Mouse (Mus musculus) spleen, adult 2 months (tissue): ENCODE measurements around the gene Sdk1. TPM values are rescaled to one million over a fixed set of nuclear protein-coding genes. Genes with fewer than 3 reads are reported as not detected.

Experiments
- DNase-seq, 2 experiments: peaks; one replicate each; pipeline versions ENCODE4 v3.0.0 to v3.0.0-alpha.2; 2012 to 2021; ENCODE audit warnings: low spot score in 2 of 2, low read depth in 1 of 2
- H3K27ac ChIP-seq: fragments of 200-500 bp; 2 replicates; pipeline ENCODE4 v1.5.1; 2012; ENCODE audit warnings: low read length, inconsistent platforms; ENCODE audit not compliant: insufficient read depth
- H3K27me3 ChIP-seq: fragments of 200-500 bp; 2 replicates; pipeline ENCODE4 v1.6.1; 2012; ENCODE audit warnings: mild to moderate bottlenecking, moderate library complexity, low read length, inconsistent platforms; ENCODE audit not compliant: control insufficient read depth, insufficient read depth
- H3K36me3 ChIP-seq: fragments of 200-500 bp; 2 replicates; pipeline ENCODE4 v1.6.1; 2012; ENCODE audit warnings: mild to moderate bottlenecking, low read length, inconsistent platforms; ENCODE audit not compliant: control insufficient read depth, insufficient read depth
- H3K4me1 ChIP-seq: fragments of 200-500 bp; 2 replicates; pipeline ENCODE4 v1.6.1; 2011; ENCODE audit warnings: inconsistent platforms; ENCODE audit not compliant: control insufficient read depth, insufficient read depth, insufficient read length
- H3K4me3 ChIP-seq: fragments of 200-500 bp; 2 replicates; pipeline ENCODE4 v1.5.1; 2011; ENCODE audit warnings: mild to moderate bottlenecking, inconsistent platforms; ENCODE audit not compliant: insufficient read depth, insufficient read length; ENCODE audit errors: extremely low read depth
- CTCF ChIP-seq: fragments of 200-500 bp; IDR thresholded peaks from 2 replicates; pipeline ENCODE4 v1.5.1; 2011; ENCODE audit warnings: mild to moderate bottlenecking, inconsistent platforms; ENCODE audit not compliant: insufficient read depth, insufficient read length, insufficient replicate concordance; ENCODE audit errors: extremely low read depth
- POLR2A ChIP-seq: fragments of 200-500 bp; IDR thresholded peaks from 2 replicates; pipeline ENCODE4 v1.6.1; 2011; ENCODE audit warnings: low read depth, low read length, inconsistent platforms
- WGBS: fragments of 180-500 bp; shearing (Covaris S2); methylation state at CpG from one replicate; pipeline ENCODE4 v1.1.7; 2018; 5-methylcytosine and 5-hydroxymethylcytosine counted together
- polyA plus RNA-seq: library from polyadenylated mRNA; depleted of rRNA; stranded (reverse); fragments of >200 nt; gene quantifications from 2 replicates; pipeline ENCODE4 v1.2.3, GENCODE M21; 2012

The Sdk1 gene
- polyA plus RNA-seq, 1 experiment: 0.62 TPM

- H3K4me3 ChIP-seq: no peak overlapping the region
- no peak for TF ChIP-seq CTCF
- 59% methylated on average over 2 of the region's 2 CpGs for WGBS
Observed at GRCm38 (mm10) chr5:141897481-141897880, 656.2 kb downstream of the Sdk1 start.

GRCm38 (mm10) chr5:141899751-141900150, 658.5 kb downstream of the Sdk1 start:
- DNase-seq: no peak
- H3K27me3 ChIP-seq: no peaks in the 10 kb centered on the region
- TF ChIP-seq CTCF (no peak), POLR2A (no peak)
- WGBS: 78% methylated on average over 7 of the region's 7 CpGs
- H3K36me3 ChIP-seq: no peaks in the 10 kb centered on the region
- H3K27ac ChIP-seq: no peak overlapping the region
- H3K4me1 ChIP-seq: no peaks in the 10 kb centered on the region
- no peak overlapping the region for H3K4me3 ChIP-seq

More at GRCm38 (mm10) chr5:141897481-141897880, 656.2 kb downstream of the Sdk1 start:
- no peaks in the 10 kb centered on the region for H3K4me1 ChIP-seq
- no peak overlapping the region for H3K27ac ChIP-seq
- H3K27me3 ChIP-seq: no peaks in the 10 kb centered on the region
- no peaks in the 10 kb centered on the region for H3K36me3 ChIP-seq
- DNase-seq: no peak

- no peaks in the 10 kb centered on the region for H3K27me3 ChIP-seq
- no peak overlapping the region for H3K27ac ChIP-seq
- WGBS: 62% methylated on average over 16 of the region's 16 CpGs
- no peaks in the 10 kb centered on the region for H3K36me3 ChIP-seq
- DNase-seq: no peak
- H3K4me1 ChIP-seq: no peaks in the 10 kb centered on the region
- no peak overlapping the region for H3K4me3 ChIP-seq
- TF ChIP-seq CTCF (no peak), POLR2A (no peak)
Observed at GRCm38 (mm10) chr5:141902544-141903250, 661.4 kb downstream of the Sdk1 start.

- H3K27me3 ChIP-seq: no peaks in the 10 kb centered on the region
- H3K36me3 ChIP-seq: no peaks in the 10 kb centered on the region
- 58% methylated on average over 3 of the region's 3 CpGs for WGBS
- H3K27ac ChIP-seq: no peak overlapping the region
- no peak overlapping the region for H3K4me3 ChIP-seq
- TF ChIP-seq CTCF: no peak
- TF ChIP-seq POLR2A: no peak
- DNase-seq: no peak
- H3K4me1 ChIP-seq: no peaks in the 10 kb centered on the region
Observed at GRCm38 (mm10) chr5:141910444-141910843, 669.2 kb downstream of the Sdk1 start.

GRCm38 (mm10) chr5:141910886-141911285, 669.6 kb downstream of the Sdk1 start:
- Histone ChIP-seq H3K4me1 (no peaks in the 10 kb centered on the region), H3K4me3 (no peak overlapping the region), H3K36me3 (no peaks in the 10 kb centered on the region), H3K27ac (no peak overlapping the region), H3K27me3 (no peaks in the 10 kb centered on the region)
- no peak for DNase-seq
- no peak for TF ChIP-seq CTCF
- no peak for TF ChIP-seq POLR2A
- WGBS: 59% methylated on average over 8 of the region's 8 CpGs

GRCm38 (mm10) chr5:141912881-141913280, 671.6 kb downstream of the Sdk1 start:
- Histone ChIP-seq H3K27me3 (no peaks in the 10 kb centered on the region), H3K36me3 (no peaks in the 10 kb centered on the region), H3K4me3 (no peak overlapping the region), H3K27ac (no peak overlapping the region), H3K4me1 (no peaks in the 10 kb centered on the region)
- DNase-seq: no peak
- 90% methylated on average over 7 of the region's 7 CpGs for WGBS
- TF ChIP-seq CTCF (no peak), POLR2A (no peak)

GRCm38 (mm10) chr5:141916954-141917353, 675.7 kb downstream of the Sdk1 start:
- no peaks in the 10 kb centered on the region for H3K4me1 ChIP-seq
- DNase-seq: no peak
- TF ChIP-seq POLR2A (no peak), CTCF (no peak)
- H3K4me3 ChIP-seq: no peak overlapping the region
- H3K27ac ChIP-seq: no peak overlapping the region
- no peaks in the 10 kb centered on the region for H3K36me3 ChIP-seq
- 74% methylated on average over 2 of the region's 2 CpGs for WGBS
- H3K27me3 ChIP-seq: no peaks in the 10 kb centered on the region

- Histone ChIP-seq H3K36me3 (no peaks in the 10 kb centered on the region), H3K27ac (no peak overlapping the region), H3K4me3 (no peak overlapping the region), H3K27me3 (no peaks in the 10 kb centered on the region), H3K4me1 (no peaks in the 10 kb centered on the region)
- 80% methylated on average over 9 of the region's 9 CpGs for WGBS
- TF ChIP-seq POLR2A: no peak
- no peak for TF ChIP-seq CTCF
- no peak for DNase-seq
Observed at GRCm38 (mm10) chr5:141939000-141939399, 697.7 kb downstream of the Sdk1 start.
